Mouse (Mus musculus) midbrain, embryonic 15.5 days (tissue): ENCODE data around the gene Grin1. TPM values are rescaled to one million over a fixed set of nuclear protein-coding genes. Genes with fewer than 3 reads are reported as not detected.

Experiments used
- polyA plus RNA-seq: library from polyadenylated mRNA; unstranded; fragments of >200 nt; fragmentation: Nextera tagmentation; extraction: Ambion mirVana; gene quantifications from 2 replicates; pipeline ENCODE4 v1.2.1, GENCODE M21; 2015

Grin1 gene
- polyA plus RNA-seq, 1 experiment from 2014 or later = 49.1 TPM

Other genes with a start within 250 kb of the Grin1 start
- gene Entpd8, start 238.9 kb downstream of the Grin1 start, polyA plus RNA-seq = not detected in 2 replicates
- not detected in 2 replicates for gene Noxa1, start 224.0 kb downstream of the Grin1 start, polyA plus RNA-seq
- 15.3 and 18.1 TPM in 2 replicates for gene Nrarp, start 138.4 kb downstream of the Grin1 start, polyA plus RNA-seq
- 1.9 and 2.0 TPM in 2 replicates for gene Tor4a, start 122.3 kb downstream of the Grin1 start, polyA plus RNA-seq
- 126 and 129 TPM in 2 replicates for gene Nelfb, start 107.7 kb downstream of the Grin1 start, polyA plus RNA-seq
- not detected in 2 replicates for gene Stpg3, start 104.5 kb downstream of the Grin1 start, polyA plus RNA-seq
- 0.43 and 0.78 TPM in 2 replicates for gene Fam166a, start 100.4 kb downstream of the Grin1 start, polyA plus RNA-seq
- gene Tubb4b, start 94.5 kb downstream of the Grin1 start, polyA plus RNA-seq = 364 and 396 TPM in 2 replicates
- gene Slc34a3, start 84.8 kb downstream of the Grin1 start, polyA plus RNA-seq = not detected in 2 replicates
- gene Rnf224, start 82.4 kb downstream of the Grin1 start, polyA plus RNA-seq = not detected in 2 replicates
- gene Rnf208, start 76.9 kb downstream of the Grin1 start, polyA plus RNA-seq = 148 and 150 TPM in 2 replicates
- 0.26 and 0.46 TPM in 2 replicates for gene Cysrt1, start 76.7 kb downstream of the Grin1 start, polyA plus RNA-seq
- gene AL732309.1, start 72.3 kb downstream of the Grin1 start, polyA plus RNA-seq = 6.2 and 8.4 TPM in 2 replicates
- gene Tmem203, start 63.7 kb downstream of the Grin1 start, polyA plus RNA-seq = 13.8 and 15.4 TPM in 2 replicates
- gene Tprn, start 56.6 kb downstream of the Grin1 start, polyA plus RNA-seq = 16.7 and 16.9 TPM in 2 replicates
- gene Ssna1, start 46.7 kb downstream of the Grin1 start, polyA plus RNA-seq = 186 and 197 TPM in 2 replicates
- 153 and 157 TPM in 2 replicates for gene Anapc2, start 46.7 kb downstream of the Grin1 start, polyA plus RNA-seq
- gene Tmem210, start 31.0 kb downstream of the Grin1 start, polyA plus RNA-seq = not detected in 2 replicates
- gene Lrrc26, start 29.3 kb downstream of the Grin1 start, polyA plus RNA-seq = 0.14 and 0.23 TPM in 2 replicates
- 44.3 and 50.3 TPM in 2 replicates for gene Man1b1, start 13.2 kb upstream of the Grin1 start, polyA plus RNA-seq
- 23.8 and 25.8 TPM in 2 replicates for gene Dpp7, start 37.2 kb upstream of the Grin1 start, polyA plus RNA-seq
- gene Uap1l1, start 46.5 kb upstream of the Grin1 start, polyA plus RNA-seq = 5.6 and 5.9 TPM in 2 replicates
- gene Sapcd2, start 53.1 kb upstream of the Grin1 start, polyA plus RNA-seq = 11.1 and 14.7 TPM in 2 replicates
- 2.7 and 3.3 TPM in 2 replicates for gene Entpd2, start 76.7 kb upstream of the Grin1 start, polyA plus RNA-seq
- gene Npdc1, start 80.2 kb upstream of the Grin1 start, polyA plus RNA-seq = 498 and 520 TPM in 2 replicates
- gene Fut7, start 104.1 kb upstream of the Grin1 start, polyA plus RNA-seq = 0.17 and 0.41 TPM in 2 replicates
- gene Abca2, start 109.5 kb upstream of the Grin1 start, polyA plus RNA-seq = 16.4 and 17.6 TPM in 2 replicates
- gene Clic3, start 137.7 kb upstream of the Grin1 start, polyA plus RNA-seq = 3.3 and 3.9 TPM in 2 replicates
- 119 and 128 TPM in 2 replicates for gene Paxx, start 141.9 kb upstream of the Grin1 start, polyA plus RNA-seq
- 822 and 843 TPM in 2 replicates for gene Ptgds, start 150.9 kb upstream of the Grin1 start, polyA plus RNA-seq
- gene Lcn12, start 174.7 kb upstream of the Grin1 start, polyA plus RNA-seq = not detected in 2 replicates
- 147 and 151 TPM in 2 replicates for gene Fbxw5, start 181.6 kb upstream of the Grin1 start, polyA plus RNA-seq
- 6.4 and 7.4 TPM in 2 replicates for gene C8g, start 182.5 kb upstream of the Grin1 start, polyA plus RNA-seq
- gene Traf2, start 227.8 kb upstream of the Grin1 start, polyA plus RNA-seq = 18.9 and 21.2 TPM in 2 replicates
- 352 and 378 TPM in 2 replicates for gene Edf1, start 238.7 kb upstream of the Grin1 start, polyA plus RNA-seq